Mouse (Mus musculus) layer of hippocampus, postnatal 14 days (tissue): Measurements from ENCODE around the gene 2700081O15Rik. TPM values are rescaled to one million over a fixed set of nuclear protein-coding genes. Genes with fewer than 3 reads are reported as not detected.
A peak's percentile ranks its signal among the peaks of the same experiment; 100 is the strongest.
"Not testable (repeated sequence)": the region's sequence is repeated elsewhere in the genome, so short reads cannot be mapped to it uniquely, and the experiment has no call there.

ENCODE experiments used
- DNase-seq, 2 experiments: peaks; one replicate each; pipeline ENCODE4 v3.0.0; 2021 to 2022; ENCODE audit warnings: low spot score in 2 of 2, mixed read lengths in 1 of 2
- long read RNA-seq, 2 experiments: library from polyadenylated mRNA; stranded (forward); transcript quantifications; one replicate each; pipeline ENCODE4 v2.0.0; 2021
- total RNA-seq, 2 experiments: library from RNA; stranded (reverse); gene quantifications; 2 replicates each; pipeline ENCODE4 v1.2.3; 2021

Gene 2700081O15Rik
- 10 to 100 TPM; 57.8 to 64.3 TPM for total RNA-seq
- long read RNA-seq, experiment 1, full-length matches to known transcripts = 15 of 36 reads
- long read RNA-seq, experiment 1, partial matches to known transcripts = 4 of 36 reads
- long read RNA-seq, experiment 1, other reads (novel, unspliced or antisense) = 17 of 36 reads
- long read RNA-seq, experiment 2, full-length matches to known transcripts = 10 of 57 reads
- long read RNA-seq, experiment 2, partial matches to known transcripts = 4 of 57 reads
- long read RNA-seq, experiment 2, other reads (novel, unspliced or antisense) = 43 of 57 reads

DNA sequence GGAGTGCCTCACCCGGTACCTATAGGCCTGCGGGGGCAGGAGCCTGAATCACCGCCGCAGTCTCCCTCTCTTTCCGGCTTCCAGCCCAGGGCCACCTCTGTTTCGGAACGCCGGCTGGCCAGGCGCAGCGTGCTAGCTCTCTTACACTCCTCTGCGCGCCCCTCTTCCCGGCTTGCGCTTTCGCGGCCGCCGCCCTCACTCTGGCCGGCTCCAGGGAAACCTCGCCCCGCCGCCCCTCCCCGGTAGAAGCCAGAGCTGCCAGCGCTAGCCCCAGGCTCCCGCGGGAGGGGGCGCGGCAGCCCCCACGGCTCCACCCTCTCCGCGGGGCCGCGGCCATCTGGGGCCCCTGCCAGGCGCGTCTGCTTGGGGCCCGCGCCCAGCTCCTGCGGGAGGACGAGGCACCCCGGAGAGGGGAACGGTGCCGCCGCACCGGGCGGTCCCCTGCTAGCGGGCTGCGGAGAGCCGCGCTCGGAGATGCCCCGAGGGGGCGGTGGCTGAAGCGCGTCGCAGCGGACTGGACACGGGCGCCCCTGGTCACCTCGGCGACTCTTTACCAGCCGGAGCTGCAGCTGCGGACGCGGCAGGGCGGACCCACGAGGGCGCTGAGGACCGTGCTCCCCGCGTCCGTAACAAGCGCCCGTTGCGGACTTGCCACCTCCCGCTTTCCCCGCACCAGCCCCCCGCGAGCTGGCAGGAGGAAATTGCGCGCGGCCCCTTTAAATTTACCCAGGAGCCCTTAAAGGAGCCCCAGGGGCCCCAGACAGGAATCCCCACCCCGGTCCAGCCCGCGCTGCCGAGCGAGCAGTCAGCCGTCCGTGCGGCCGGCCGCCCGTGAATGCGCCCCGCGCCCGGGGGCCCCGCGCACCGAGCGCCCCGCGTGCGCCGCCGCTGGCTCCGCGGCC is at the start of gene 2700081O15Rik:
TSS of gene 2700081O15Rik (plus strand) at position 792 of the 902 bp plus-strand sequence.
- peak; percentile 73 to 81 for DNase-seq

DNA sequence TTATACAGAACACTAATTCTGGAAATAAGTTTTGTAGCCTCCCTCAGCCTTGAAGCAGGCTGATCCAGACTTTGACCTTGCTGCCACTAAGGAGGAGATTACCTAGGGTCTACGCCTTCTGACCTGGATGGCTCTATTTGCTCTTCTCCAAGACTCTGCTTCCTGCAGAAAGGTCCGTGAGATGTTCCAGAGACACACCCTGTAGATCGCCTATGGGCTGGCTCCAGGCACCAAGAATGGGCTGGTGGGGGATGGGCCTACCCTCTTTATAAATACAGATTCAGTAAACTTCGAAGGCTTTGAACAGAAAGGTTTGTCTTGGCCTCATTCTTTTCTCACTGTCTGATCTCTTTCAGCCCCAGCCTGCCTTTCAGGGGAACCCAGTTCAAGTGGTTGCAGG is 48.0 kb upstream of the 2700081O15Rik start:
- DNase-seq = not testable (repeated sequence)

DNA sequence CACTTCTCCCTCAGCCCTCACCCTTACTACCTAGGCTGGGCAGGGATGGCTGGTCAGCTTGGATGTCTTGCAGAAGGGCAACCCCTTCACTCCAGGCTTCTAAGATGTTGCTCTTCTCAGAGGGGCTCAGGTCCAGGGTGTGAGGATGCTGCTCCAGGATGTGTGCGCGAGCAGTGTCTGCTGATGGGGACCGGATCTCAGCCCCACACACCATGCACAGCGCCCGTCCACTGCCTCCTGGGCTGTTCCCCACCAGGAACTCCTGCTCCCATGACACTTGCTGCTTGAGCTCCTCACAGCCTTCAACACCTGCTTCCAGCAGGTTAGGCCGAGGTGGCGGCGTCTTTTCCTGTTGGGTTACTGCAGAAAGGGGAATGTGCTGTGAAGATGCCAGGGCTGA is 42.9 kb upstream of the 2700081O15Rik start:
- DNase-seq = no peak

DNA sequence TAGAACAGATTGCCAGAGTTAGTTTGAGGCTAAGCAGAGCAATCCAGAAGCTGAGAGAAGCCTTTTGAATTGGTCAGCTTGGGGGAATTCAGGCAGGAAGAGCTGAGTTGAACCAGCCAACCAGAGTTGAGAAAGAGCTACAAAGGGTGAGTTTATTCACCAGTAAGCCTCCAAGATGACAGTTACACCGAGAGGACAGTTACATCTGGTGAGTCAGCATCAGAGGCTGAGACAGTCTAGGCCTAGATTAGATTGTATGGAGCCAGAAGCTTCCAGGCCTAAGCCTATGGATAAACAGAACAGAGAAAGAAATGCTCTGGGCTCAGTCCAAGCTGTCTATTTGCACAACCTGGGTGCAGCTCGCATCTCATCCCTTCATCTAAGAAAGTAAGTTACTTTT is 39.8 kb upstream of the 2700081O15Rik start:
- DNase-seq = no peak

DNA sequence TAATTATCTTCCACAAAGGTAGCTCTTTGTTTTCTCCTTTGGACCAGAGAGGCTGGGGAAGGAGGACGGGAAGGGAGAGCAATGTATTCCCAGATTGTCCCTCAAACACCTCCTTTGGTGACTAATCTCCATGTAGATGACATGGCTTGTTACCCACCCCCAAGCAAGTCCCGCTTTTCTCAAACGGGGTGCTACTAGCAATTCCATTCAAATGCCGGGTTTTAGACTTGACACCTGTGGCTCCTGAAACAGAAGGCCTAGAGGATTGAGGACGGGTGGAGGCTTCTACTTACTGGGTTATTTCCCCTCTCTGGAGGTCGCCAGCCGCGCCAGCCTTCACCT is 35.5 kb upstream of the 2700081O15Rik start:
- peak in 1 of 2 experiments; percentile 60 for DNase-seq

DNA sequence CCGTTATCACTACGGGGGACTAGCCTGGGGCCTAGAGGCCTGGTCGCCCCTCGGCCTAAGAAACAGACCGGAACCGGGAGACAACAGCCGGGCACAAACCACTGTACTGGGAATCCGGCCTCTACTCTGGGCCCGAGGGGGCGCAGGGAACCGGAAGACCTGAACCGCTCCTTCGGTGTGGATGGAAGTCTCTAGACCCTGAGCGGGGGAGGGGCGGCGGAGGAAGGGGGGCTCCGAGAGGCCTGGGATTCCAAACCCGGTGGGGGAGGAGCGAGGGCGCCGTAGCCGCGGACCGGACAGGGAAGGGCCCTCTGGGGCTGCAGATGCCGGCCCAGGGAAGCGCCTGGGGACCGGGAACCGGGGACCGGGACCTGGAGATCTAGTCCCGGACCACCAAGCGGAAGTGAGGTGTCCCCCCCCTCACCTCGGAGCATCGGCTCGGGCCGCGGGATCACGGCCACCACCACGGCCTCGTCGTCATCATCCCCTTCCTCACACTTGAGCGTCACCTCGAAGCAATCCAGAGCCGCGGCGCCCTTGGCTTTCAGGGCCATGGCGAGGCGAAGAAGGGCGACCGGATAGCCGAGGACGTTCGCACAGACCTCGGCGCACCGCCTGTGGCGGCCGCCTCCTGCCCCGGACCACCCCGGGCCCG is 35.0 kb upstream of the 2700081O15Rik start:
- peak in 1 of 2 experiments; percentile 54 for DNase-seq

DNA sequence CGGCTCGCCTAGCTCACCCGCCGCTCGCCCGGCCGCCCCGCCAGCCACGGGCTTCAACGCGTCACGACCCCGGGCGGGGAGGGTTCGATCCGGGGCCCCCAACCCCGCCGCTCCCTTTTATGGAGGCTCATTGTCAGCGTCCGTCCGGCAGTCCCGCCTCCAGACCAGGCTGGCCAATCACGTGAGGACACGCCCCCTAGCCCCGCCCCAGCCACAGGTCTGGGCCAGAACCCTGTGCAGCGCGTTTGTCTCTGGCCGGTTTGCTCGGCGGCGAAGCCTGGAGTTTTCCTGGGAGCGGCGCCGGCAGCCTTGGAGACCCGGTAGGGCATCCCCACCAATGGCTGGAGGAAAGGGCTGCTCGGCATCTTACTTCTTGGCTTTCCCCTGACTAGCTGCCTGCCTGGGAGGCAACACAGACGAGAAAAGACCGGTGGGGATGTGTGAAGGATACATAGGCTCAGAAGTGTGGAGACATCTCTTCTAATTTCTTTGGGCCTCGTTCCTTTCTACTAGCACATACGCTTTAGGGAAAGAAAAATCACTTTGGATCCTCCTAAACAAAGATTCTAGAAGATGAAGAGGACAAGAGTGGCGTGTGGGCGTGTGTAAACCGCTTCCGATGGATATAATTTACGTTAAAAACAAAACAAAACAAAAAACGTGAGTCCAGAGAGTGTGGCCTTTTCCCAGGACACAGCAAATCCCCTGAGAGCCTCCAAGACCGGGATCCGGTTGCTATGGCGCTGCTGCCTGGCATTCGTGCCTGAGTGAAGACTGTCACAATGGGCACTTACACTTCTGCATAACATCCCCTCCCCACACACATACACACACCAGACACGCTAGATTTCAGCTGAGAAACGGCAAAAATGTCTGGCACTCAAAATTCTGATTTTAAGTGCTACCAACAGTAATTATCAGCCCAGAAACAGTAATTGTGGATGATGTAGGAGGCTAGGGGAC is 34.2 kb upstream of the 2700081O15Rik start, which contains the start of gene Spindoc:
TSS of gene Spindoc (minus strand) at position 92 of the 963 bp plus-strand sequence.
- DNase-seq = peak; percentile 98 to 99

DNA sequence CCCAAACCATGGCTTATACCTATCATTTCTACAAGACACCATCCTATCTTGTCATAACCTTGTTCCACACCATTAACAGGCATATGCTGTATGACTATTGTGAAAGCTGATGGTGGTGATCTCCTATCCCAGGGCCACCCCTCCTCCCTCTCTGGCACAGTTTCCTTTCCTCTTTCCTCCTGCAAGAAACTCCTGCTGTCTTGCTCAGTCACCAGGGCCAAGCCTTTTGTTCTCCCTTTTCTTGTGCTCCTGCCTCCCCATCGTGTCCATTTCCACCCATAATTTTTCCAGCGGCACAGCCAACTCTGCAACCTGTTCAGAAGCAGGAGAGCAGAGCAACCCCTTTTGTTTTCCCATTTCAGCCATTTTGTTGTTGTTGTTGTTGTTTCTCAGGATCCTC is 31.4 kb upstream of the 2700081O15Rik start:
- DNase-seq = no peak

DNA sequence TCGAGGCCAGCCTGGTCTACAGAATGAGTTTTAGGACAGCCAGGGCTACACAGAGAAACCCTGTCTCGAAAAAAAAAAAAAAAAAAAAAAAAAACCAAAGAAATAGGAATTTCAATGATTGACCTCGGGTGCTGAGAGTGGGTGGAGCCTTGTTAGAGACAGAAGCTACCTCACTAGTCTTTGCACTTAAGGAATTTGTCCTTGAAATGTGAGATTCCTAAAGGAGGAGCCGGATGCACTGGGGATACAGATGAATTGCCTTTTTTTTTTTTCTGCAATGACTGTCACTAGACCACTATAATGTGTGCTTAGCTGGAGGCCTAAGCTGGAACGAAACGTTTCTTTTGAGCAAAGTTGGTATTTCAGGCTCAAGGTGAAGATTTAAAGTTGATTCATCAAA is 28.9 kb upstream of the 2700081O15Rik start:
- no peak for DNase-seq

DNA sequence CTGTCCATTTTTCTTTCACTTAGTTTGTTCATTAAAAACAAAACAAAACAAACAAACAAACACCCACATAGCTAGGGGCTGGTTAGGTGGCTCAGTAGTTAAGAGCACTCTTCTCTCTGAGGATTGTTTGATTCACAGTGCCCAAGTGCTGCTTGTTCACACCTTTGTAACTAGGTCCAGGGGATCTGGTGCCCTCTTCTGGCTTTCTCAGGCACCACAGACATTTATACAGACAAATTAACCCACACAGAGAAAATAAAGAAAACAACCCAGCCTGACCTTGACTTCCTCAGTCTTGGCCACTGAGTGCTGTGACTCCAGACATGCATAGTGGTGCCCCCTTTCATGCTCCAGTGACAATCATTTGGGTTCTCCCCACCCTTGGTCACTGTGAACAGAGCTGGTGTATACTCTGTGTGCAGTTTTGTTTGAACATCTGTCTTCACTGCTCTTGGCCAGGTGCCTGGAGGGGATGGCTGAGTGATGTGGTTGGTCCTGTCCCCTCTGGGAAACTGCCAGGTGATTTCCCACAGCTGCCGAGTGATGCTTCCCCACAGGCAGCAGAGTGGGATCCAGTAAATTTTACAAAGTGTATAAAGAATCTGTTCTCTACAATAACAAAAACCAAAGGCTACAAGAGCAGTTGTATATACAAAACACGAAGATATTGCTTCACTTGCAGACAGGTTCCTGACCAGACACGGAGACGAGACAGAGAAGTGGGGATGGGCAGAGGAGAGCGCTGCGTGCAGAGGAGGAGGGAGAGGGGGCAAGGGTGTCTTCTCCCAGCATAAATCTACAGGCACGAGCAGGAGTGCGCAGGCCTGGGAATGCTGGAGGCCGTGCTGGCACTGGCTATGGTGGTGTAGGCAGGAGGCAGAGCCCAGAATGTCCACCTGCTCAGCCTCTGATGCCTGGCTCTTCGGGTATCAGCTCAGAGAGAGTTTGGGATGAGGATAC is 20.3 kb upstream of the 2700081O15Rik start:
- not testable (repeated sequence) for DNase-seq

DNA sequence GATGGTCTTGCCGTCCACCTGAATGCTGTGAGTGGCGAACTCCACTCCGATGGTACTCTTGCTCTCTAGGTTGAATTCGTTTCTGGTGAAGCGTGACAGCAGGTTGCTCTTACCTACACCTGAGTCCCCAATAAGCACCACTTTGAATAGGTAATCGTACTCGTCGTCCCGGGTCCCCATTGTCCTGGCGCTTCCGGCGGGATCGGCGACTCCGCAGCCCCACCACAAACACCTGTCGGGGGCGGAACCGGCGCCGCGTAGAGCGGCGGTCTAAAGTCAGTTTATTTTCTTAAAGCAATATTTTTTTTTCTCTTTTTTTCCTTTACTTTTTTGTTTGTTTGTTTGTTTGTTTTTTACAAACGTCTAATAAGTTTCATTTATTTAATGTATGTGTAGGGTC is 18.5 kb upstream of the 2700081O15Rik start:
- DNase-seq = not testable (repeated sequence)

DNA sequence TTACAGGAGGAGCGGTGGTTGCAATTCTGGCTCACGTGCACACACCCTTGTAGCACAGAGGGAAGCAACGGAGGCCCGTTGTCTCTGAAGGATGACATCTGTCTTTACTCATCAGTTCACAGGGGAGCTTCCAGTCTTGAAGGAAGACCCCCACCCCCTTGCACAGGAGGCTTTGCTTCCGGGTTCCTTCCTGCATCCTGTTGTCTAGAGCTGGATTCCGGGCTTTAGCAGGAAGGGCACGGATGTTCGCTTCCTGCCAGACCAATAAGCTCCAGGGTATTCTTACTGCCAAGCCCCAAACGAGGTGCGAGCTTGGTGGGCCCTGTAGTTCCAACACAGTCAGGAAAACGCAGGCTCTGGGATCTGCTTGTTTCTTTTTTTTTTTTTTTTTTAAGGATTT is 16.8 kb upstream of the 2700081O15Rik start:
- DNase-seq = no peak

DNA sequence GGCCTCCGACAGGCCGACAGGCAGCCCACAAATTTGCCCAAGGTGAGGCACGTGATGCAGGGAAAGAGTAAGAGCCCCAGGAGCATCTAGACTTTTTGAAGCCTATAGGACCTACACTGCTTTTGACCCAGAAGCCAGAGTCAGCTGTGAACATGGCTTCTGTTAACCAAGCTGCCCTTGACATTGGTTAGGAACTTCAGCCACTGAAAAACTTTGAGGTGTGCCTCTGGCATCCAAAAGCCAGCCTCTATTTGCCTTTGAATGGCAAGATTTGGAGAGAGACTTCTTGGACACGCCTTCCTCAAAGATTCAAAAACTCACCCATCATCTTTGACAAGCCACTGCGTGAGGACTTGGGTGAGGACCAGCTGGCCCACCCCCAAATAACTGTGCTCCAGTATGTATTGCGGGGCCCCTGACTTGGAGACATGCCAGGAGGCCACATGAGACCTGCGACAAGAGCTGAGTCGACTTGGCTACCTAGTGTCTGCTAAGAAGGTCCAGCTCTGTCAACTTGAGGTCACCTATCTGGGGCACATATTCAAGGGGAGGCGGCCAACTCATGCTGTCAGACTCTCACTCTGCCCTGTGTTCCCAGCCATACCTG is 12.7 kb upstream of the 2700081O15Rik start:
- DNase-seq = no peak

DNA sequence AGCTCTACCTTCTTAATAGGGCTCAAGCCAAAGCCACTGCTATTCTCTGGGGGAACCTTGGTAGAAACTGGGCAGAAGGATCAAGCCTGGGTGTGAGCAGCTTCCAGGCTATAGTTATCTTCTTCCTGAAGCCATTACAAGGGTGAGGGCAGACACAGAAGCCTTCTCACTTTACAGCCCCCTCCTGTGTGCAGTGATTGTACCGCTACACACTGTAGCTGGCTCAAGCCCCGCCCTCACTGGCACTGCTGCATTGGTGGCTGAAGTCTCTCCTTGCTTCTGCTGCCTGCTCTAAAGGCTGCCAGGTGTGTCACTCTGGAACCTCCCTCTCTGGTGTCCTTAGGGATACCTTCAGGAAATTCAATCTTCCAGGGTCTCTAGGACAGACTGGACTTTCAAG is 5.1 kb upstream of the 2700081O15Rik start:
- DNase-seq = no peak

DNA sequence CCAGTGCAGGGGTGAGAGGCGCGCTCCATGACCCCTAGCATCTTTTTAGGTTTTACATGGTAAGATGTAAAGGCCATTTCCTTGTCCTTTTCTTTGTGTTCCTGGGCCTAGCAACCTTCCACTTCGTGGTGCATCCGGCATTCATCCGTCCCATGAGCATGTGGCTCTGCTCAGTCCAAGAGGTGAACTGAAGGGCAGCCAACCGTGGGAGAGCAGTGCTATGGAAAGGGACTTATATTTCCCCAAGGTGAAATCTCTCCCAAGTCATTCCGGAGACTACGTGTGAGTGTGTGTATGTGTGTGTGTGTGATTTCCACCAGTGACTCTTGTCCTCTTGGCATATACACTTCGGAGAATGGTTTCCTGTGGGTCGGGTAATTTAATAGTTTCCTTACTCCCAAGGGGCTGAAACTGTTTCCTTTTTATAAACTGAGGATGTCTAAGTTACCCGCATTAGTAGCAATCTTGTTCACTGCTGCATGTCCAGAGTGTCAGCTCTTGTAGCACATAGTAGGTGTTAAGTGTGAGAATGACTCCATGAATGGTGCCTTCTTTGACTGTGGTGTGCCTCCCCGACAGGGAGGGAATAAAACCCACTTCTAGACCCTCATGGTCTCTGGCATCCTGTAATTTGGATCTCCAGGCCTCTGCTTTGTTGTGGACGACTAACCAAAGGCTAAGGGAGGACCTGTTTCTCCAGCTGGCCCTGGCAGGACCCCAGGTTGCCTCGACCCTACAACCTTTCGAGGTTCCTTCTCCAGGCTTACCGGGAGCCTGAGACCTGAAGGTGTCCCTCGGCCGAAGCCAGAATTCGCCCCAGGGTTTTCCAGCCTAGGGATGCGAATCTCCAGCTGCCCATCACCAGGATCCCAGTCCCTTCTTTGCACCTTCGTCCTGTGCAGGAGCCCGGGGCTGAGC is 1.2 kb upstream of the 2700081O15Rik start:
- DNase-seq = no peak

DNA sequence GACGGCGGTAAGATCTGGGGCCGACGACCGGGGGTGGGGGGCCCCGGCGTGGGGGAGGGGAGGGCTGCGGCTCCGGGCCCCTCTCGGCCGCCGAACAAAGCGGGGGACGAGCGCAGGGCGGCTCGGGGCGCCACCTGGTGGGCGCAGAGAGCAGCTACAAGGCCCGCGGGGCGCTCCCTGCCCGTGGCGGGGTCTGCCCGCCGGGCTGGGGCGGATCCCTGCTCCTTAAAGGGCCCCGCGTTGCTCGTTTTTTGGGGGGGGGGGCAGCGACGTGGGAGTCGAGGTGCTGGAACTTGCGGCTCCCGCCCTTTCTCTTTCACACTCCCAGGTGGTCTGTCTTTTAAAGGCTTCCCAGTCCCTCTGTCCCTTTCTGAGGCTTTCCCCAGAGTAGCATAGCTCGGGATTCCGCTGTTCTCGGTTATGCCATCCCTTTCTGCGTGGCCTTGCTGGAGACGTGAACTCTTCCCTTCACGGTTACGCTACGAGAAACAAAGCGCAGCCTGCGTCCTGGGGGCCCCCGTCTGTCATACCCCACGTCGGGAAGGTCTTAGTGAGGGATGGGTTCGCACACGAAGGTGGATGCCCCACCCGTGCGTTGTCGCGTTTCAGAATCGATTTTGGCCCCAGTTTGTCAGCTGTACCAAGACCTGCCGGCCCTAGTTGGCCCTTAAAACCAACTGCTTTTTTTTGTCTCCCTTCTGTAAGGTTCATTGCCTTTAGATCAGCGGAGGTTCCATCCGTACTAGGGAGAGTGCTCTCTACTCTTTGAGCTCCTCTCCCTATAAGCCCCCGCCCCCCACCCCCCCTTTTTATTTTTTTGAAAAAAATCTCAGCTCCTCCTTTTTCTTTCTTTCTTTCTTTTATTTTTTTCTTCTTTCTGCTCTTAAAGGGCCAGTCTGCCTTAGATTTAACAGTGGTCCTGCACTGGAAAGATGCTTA is 755 bp downstream of the 2700081O15Rik start:
- DNase-seq = peak; percentile 80 to 86

DNA sequence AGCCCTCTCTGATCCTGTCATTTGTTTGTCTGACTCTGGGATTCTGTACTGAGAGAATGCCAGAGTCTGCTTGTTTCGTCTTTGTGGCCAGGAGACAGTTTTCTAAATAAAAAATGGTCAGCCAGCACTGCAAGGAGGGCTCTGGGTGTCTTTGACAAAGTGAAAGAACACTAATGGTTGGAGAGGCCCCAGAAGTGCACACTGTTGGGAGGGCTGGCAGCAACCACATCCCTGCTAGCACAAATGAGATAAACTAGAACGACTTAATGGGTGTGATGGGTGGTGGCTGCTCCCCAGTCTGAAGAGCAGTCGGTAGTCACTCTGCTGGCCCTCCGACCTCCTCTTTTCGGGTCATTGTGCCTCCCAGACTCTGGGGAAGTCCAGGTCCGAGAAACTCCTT is 1.7 kb downstream of the 2700081O15Rik start:
- DNase-seq = no peak
